Mouse (Mus musculus) WW6 (cell line): ENCODE measurements around the gene Olfr462.
"Not testable (repeated sequence)": the region's sequence is repeated elsewhere in the genome, so short reads cannot be mapped to it uniquely, and the experiment has no call there.

ENCODE experiments used
- DNase-seq: peaks from one replicate; pipeline ENCODE4 v3.0.0-alpha.2; 2013; ENCODE audit warnings: low read depth, low spot score

The Olfr462 gene

DNA sequence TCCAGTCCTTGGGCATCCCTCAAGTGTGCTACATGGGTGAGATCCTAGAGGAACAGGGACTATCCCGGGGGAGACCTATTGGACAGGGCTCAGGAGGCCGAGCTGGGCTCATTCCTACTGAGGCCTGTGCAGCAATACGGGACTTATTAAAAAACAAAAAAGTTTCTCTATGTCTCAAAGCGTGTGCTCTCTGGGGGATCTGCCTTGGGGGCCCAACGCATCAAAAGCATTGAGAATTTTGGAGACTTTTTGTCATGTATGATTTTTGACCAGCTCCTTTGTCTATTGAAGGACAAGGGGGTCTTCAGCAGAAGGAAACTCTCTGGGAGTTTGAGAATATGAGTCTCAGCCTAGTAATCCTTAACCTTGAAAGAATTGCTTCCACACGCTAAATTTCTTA is at the start of gene Olfr462:
TSS of gene Olfr462 (minus strand) at position 101 of the 400 bp plus-strand sequence.
- DNase-seq, result no peak

DNA sequence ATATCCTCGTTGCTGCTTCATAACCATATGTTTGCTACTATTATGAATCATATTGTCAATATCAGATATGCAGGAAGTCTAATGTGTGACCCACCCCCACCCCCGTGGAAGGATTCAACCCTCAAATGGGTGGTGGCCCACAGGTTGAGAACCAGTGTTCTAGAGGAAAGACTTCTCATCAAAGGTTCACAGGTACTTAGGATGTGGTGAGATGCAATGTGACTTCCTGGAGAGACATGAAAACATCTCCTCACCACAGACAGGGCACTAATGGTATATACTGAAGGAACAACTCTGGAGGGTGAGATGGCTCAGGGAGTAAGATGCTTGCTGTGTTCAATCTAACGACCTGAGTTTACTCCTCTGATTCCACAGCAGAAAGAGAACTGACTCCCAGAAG is 43.4 kb upstream of the Olfr462 start:
- no peak for DNase-seq

DNA sequence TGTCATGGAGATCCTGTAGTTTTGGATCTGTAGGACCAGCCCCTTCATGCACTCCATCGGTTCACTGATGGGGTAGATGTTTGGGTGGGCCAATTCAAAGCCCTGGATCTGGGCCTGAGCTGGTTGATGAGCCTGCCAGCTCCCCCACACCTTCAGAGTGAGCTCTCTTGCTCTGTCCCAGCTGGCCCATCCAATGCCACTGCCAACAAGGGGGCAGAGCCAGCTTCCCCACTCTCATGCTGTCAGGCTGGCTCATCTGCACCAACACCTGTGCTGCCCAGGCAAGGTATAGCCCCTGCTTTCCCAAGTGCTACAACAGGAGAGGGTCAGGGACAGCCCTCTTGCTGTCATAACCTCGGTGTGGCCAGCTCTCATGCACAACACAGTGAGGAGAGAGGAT is 41.7 kb upstream of the Olfr462 start:
- no peak for DNase-seq

DNA sequence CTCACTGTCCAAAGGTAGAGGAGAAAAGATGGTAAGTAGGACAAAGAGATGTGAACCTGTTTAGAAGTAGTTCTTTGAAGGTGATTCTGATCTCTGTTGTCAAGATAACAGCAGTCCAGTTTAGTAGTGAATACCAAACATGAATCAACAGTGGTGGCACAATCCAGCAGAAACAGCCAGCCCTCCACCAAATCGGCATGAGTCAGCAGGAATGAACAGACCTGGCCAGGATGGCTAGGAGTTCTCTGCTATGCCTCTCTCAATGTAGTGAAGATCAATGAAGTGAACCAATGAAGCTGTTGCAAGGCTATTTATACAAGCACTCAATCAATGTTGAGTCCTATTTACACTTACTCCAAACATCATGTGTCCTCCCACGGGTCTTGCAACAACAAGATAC is 38.3 kb upstream of the Olfr462 start:
- no peak for DNase-seq

DNA sequence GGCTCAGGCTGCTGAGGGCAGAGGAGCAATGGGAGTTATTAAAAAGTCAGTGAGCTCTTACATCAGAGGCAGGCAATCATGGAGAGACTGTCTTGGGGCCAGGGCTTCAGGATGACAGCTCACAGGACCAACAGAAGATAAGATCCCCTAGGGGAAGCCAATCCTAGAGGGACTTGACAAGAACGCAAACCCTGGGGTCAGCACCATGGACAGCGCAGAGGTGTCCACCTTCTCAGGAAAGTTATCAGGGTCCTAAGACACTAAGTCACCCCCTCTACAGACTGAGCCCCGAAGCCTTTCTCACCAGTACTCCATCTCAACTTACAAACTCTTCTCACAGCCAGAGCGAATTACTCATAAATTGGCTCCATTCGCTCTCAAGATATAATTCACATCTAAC is 28.9 kb upstream of the Olfr462 start, which contains the start of gene Olfr464:
TSS of gene Olfr464 (minus strand) at position 2 of the 400 bp plus-strand sequence.
- peak; percentile 50 for DNase-seq

DNA sequence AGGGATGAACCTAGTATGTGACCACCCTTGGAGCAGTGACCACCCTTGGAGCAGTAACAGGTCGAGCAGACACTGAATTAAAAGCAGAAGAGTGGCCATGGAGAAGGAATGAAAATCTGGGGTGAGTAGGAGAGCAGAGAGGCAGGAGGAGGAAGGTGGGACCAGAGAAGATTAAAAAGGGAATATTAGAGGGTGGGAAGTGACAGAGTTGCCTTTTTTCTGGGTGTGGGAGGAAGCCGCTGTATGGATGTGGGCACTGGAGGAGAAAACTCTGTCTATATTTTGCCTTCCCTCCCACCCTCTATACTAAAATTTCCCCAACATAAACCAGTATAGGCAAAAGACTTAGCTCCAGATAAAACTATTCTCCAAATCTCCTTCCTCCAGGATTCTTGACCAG is 28.2 kb upstream of the Olfr462 start:
- no peak for DNase-seq

DNA sequence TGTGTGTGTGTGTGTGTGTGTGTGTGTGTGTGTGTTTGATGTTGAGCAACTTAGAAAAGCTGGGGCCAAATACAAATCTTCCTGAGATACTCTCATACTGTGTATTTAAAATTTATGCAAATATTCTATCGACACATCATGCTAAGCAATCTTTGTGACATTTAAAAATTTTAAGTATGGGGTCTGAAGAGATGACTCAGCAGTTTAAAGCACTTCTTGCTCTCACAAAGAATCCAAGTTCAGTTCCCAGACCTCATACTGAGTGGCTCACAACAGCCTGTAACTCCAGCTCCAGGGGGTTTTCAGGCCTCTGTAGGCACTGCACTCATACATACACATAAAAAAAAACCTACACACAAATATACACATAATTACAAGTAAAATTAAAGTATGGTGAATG is 23.9 kb upstream of the Olfr462 start:
- no peak for DNase-seq

DNA sequence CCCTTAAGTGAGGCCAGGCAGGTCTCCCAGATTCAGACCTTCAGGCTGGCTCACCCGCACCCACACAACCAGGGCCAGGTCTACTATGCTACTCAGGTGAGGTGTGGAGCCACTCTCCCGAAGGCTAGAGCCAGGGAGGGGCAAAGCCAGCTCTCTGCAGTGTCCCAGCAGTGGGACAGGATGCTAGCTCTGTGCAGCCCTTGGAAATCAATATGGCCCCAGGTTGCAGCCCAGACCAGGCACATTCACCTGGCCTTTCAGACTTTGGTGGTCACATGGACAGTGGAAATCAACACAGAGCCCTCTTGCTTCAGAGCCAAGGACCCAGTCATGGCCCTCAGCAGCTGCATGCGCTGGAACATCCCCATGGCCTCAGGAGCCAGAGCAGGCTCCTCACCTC is 12.3 kb upstream of the Olfr462 start:
- DNase-seq, result no peak

DNA sequence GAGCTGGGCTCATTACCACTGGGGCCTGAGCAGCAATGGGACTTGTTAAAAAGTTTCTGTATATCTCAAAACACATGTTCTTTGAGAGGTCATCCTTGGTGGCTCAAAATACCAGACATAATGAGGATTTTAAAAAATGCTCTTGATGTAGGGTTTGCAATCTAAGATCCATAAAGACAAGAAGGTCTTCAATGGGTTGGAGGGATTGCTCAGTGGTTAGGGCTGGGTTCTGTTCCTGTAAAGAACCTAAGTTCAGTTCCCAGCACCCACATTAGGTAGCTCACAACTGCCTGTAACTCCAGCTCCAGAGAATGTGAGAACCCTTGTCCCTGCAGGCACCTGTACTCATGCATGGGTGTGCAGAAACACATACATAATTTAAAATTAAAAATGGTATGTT is 5.2 kb upstream of the Olfr462 start, which contains the start of gene Olfr463:
TSS of gene Olfr463 (minus strand) at position 101 of the 400 bp plus-strand sequence.
- DNase-seq, result no peak

DNA sequence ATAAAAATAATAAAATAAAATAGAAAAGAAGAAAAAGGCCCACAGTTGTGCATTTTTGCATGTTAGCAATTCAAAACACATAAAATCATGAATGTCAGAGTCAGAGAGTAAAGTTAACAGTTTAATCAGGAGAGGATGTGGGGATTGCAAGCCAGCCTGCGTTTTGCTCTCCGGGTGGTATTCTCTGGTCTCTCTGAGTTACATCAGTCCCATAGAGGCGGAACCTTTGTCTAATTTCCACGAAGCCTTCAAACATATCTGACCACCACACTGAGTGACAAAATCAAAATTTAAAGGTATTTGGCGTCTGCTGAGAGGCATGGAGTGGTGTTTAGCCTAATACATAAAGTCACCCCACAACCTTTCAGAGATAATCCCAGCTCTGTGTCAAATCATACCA is 7.2 kb downstream of the Olfr462 start:
- DNase-seq, result no peak

DNA sequence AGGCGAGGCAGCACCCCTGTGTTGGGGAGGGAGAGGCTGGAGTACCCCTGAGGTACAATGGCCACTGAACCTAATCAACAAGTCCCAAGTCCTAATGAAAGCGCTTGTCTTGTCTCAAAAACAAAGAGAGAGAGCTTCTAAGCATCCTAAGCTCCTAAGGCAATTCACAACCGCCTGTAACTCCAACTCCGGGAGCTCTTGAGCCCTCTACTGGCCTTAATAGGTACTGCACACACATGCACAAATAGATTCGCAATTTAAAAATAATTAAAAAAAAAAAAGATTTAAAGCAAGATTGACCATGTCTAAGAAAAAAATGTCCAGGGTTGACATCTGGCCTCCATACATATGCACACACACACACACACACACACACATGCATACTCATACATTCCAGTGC is 8.6 kb downstream of the Olfr462 start:
- no peak for DNase-seq

DNA sequence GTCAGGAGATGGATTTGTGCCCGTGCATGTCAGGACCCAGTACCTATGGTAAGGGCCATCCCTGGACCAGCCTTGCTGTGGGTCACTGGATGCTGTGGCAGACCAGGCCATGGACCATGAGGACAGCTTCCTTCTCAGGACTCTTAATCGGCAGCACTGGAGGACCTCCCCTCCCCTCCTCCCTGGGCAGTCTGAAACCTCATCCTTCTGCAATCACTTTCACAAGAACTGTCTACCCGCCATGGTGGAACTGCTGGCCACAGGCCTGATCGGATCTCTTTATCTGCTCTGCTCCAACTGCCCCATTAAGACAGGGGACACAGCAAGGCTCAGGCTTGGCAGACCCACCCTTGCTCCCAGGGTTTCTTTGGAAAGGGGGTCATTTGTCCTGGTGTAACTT is 10.4 kb downstream of the Olfr462 start:
- DNase-seq, result no peak

DNA sequence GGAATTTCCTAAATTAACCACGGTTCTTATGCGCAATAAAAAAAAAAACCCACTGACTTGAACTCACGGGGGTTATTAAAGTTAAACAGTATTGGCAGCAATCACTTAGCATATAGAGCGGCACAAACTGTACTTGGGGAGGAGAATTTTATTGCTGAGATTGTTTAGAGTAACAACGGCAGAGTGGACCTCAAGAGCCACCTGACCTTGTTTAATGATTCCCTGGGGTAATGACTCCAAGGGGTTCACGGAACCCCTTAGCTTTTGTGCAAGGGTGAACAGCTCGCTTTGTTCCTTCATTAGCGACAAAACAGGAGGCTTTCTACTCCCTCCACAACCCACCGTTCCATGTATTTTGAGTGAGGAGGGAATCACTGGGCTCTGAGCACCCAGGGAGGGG is 12.2 kb downstream of the Olfr462 start:
- DNase-seq, result no peak

DNA sequence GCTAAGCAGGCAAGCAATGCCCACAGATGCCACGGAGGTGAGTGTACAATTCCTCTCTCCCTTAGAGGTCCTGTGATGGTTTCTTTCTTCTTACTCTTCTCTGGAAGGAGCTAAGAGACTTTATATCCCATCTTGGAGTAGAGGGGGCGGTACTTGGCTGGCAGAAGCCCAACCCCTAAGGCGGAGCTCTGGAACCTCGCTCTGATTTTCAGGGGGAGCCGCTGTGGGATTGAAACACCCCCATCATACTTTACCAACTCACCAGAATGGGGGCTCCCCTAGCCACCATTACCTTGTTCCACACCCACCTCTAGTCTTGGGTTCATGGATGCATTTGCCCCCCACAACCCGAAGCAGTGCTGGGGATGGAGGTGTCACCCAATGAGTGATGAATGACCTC is 16.6 kb downstream of the Olfr462 start, which contains the start of gene Epx:
TSS of gene Epx (minus strand) at position 101 of the 400 bp plus-strand sequence.
- no peak for DNase-seq

DNA sequence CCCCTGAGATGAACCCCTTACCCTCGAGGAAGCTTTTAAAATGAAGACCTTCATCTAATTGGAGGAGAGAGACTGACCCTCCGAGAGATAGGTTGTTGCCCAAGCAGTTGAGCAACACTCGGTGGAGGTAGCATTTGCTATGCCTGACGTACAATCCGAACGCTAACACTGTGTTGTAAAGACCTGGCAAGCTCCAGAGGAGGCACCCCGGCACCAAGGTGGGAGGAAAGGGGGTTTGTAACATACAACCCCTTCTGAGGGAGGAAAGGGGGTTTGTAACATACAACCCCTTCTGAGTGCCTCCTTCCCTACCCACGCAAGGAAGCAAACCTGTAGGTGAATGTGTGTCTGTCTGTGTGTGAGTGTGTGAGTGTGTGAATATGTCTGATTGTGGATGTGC is 20.3 kb downstream of the Olfr462 start:
- DNase-seq, result no peak

DNA sequence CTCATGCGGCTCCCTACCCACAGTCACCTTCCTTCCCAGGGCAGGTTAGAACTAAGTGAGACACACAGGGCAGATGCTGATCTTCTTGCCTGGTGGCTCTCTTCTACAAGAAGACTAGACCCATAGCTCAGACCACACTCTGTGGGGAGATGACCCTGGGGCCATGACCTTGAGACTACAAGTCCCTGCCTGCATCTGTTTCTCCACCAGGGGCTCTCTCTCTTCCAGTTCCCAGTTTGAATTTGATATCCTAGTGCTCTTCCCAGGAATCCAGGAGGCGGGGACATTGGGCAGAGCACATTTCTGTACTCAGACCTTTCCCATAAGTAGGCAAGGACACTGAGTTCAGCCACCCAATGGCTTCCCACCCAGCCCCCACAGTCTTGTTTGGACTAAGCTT is 22.0 kb downstream of the Olfr462 start:
- DNase-seq, result no peak

DNA sequence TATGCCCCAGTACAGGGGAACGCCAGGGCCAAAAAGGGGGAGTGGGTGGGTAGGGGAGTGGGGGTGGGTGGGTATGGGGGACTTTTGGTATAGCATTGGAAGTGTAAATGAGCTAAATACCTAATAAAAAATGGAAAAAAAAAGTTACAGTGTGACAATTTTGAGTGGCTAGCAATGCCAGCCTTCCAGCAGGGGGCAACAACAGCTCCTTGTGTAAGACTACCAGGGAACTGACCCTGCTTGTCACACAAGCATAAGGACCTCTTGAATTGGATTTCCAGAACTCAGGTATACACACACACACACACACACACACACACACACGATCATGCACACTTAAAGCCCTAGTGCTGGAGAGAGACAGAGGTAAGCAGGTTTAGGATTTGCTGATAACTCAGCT is 25.2 kb downstream of the Olfr462 start:
- DNase-seq, result not testable (repeated sequence)

DNA sequence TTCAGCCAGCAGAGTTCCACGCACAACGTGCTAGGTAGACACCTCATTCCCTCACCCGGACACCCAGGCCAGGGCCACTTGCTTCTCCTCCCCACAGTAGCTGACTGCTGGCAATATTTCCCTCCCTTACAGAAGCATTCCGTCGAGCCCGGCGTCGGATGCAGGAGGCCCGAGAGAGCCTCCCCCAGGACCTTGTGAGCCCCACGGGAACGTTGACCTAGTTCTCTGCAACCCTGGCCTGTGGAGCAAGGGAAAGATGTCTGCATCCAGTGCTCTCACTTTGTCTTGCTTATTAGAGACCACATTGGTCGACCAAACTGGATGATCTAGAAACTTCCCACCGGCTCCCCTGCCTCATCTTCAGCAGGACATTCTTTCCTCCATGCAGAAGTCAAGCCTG is 29.3 kb downstream of the Olfr462 start:
- no peak for DNase-seq

DNA sequence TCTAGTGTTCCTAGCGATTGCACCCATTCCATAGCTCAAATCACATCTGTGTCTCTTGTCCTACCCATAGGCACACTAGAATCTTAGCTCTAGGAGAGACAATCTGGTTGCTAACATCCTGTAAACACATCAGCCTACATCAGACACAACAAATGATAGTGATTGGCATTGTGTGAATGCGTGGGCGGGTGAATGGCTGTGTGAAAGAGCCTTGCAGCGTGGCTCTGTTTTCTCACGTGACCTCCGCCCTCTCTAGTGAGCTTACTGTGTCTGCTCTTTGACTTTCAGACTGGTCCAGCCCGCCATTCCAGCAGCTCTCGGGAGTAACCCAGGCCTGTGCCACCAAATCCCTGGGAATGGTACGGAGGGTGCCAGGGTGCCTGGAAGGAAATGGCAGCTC is 31.6 kb downstream of the Olfr462 start:
- no peak for DNase-seq

DNA sequence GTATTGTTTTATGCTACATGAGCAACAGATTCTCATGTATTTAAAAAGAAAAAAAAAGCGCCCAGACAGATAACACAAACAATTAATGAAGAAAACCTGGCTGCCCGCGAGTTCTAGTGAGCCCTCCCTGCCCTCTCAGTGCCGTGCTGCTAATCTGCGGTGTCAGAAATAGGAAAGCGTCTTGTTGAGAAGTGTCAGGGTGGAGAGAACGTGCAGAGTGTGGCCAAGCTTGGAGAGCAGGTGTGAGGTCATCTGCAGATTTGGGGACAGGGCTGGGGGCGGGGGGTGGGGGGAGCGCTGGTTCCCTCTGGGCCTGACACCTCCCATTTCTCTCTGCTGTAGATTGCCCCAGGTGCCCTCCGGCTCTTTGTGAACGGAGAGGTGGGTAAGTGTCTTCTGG is 32.8 kb downstream of the Olfr462 start:
- DNase-seq, result no peak

DNA sequence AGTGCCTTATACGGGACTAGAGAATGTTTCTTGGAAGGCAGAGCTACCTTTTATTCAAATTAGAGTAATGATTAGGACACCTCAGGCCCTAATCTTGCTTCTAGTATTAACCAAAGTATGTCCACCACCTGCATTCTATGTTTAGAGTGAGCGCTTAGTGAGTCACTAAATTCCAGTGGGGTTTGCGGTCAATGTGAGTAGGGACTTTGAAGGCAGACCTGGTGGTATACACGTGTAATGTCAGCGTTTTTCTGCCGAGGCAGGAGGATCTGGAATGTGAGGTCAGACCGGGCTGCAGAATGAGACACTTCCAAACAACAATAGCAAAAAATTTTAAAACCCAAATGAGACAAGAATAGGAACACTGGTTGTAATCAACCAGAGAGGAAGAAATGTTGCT is 37.5 kb downstream of the Olfr462 start:
- DNase-seq, result no peak

DNA sequence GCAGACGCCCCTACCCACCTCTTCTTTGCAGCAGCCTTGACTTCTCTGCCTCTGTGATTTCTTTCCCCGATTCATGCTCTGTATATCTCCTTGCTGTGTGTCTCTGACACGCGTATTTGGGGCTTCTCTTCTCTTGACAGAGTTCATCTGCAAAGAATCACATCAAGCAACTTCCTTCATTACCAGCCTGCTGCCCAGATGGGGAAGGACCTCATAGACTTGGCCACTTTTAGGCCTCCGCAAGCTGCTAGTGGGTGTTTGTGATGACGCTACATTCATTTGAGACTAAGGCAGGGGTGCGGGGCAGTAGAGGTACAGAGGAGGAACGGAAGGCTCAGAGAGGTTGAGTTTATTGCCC is 38.5 kb downstream of the Olfr462 start:
- DNase-seq, result no peak

DNA sequence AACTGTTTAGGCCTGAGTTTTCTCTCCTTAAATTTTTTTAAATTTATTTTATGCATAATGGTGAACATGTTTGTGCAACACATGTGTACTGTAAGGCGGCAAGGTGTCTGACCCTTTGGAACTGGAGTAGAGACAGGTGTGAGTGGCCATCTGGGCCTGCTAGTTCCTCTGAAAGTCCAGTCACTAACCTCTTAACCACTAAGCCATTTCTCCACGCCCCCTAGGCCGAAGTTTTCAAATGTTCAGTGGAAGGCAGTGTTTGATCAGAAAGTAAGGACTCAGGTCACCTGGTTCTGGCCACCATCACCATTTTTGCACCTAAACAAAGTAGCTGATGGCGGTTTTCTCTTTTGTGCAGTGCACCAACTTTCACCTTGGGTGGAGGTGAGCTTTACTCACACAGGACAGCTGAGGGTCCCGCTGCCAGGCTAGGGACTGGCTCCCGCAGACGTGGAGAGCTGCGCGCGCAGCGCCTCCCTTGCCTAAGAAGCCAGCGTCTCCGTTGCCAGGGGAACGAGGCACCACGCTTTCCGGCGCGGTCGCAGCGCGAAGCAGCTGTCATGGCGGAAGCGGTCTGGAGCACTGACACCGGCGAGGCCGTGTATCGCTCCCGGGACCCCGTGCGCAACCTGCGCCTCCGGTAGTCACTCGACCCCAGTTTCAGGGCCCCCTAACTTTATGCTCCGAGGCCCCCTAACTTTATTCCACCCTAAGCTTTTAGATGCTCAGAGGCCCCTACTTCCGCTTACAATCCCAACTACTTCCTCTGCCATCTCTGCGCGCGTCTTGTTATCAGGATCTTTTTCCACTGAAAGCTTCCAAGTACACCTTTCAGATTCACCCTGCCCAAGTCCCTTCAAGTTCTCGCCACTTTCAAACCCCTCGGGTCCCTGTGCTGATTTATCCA is 39.1 kb downstream of the Olfr462 start, which contains the start of gene Mks1:
TSS of gene Mks1 (plus strand) at position 526 of the 907 bp plus-strand sequence.
- DNase-seq, result peak; percentile 91
